Mouse (Mus musculus) layer of hippocampus, adult 2 months (tissue): ENCODE data around the gene Phf21b. TPM values are rescaled to one million over a fixed set of nuclear protein-coding genes. Genes with fewer than 3 reads are reported as not detected.
"Not testable (repeated sequence)": the region's sequence is repeated elsewhere in the genome, so short reads cannot be mapped to it uniquely, and the experiment has no call there.

Experiments used
- DNase-seq, 2 experiments: peaks; one replicate each; pipeline ENCODE4 v3.0.0; 2022; ENCODE audit warnings: low spot score in 2 of 2
- H3K27ac ChIP-seq: fragments of 200-600 bp; 2 replicates; pipeline ENCODE4 v1.8.1; 2022
- H3K4me3 ChIP-seq: fragments of 200-600 bp; 2 replicates; pipeline ENCODE4 v1.8.1; 2022; ENCODE audit warnings: mild to moderate bottlenecking
- CTCF ChIP-seq: fragments of 200-600 bp; conservative IDR thresholded peaks from 2 replicates; pipeline ENCODE4 v1.8.1; 2022; ENCODE audit warnings: antibody characterized with exemption, mild to moderate bottlenecking, moderate library complexity
- long read RNA-seq, 2 experiments: library from polyadenylated mRNA; stranded (forward); transcript quantifications; one replicate each; pipeline ENCODE4 v2.0.0; 2021; ENCODE audit warnings: borderline mapping rate in 2 of 2
- total RNA-seq, 2 experiments: library from RNA; stranded (reverse); gene quantifications; 2 replicates each; pipeline ENCODE4 v1.2.3; 2021

Phf21b gene
- 10 to 100 TPM in 1 of 2 experiments, 1 to 10 TPM in 1; 8.8 to 11.9 TPM for total RNA-seq
- long read RNA-seq, experiment 1, partial matches to known transcripts, result 1 of 7 reads
- long read RNA-seq, experiment 1, other reads (novel, unspliced or antisense), result 6 of 7 reads
- long read RNA-seq, experiment 2, partial matches to known transcripts, result 1 of 10 reads
- long read RNA-seq, experiment 2, other reads (novel, unspliced or antisense), result 8 of 10 reads

- TF ChIP-seq CTCF, result 0 out of 2 replicates have a peak, but pooled peaks have one; percentile 3
- DNase-seq, result peak; percentile 85 to 89
- peak within 1 kb of the TSS; percentile 71 for H3K4me3 ChIP-seq
- H3K27ac ChIP-seq, result peak within 1 kb of the TSS; percentile 97
These were observed at the start of gene Phf21b for GRCm38 (mm10) chr15:84856006-84856995. Gene Phf21b, minus strand, starts transcription at chr15:84856049.

- DNase-seq, result no peak
- Histone ChIP-seq H3K4me3 (no peak overlapping the region), H3K27ac (no peak overlapping the region)
- TF ChIP-seq CTCF, result no peak
These were observed 48.1 kb upstream of the Phf21b start for GRCm38 (mm10) chr15:84903843-84904385.

- Histone ChIP-seq H3K27ac (no peak overlapping the region), H3K4me3 (no peak overlapping the region)
- DNase-seq, result no peak
- no peak for TF ChIP-seq CTCF
These were observed 42.2 kb upstream of the Phf21b start for GRCm38 (mm10) chr15:84898077-84898476.

- no peak for DNase-seq
- no peak overlapping the region for H3K27ac ChIP-seq
- no peak overlapping the region for H3K4me3 ChIP-seq
- TF ChIP-seq CTCF, result no peak
These were observed 40.8 kb upstream of the Phf21b start for GRCm38 (mm10) chr15:84896664-84897063.

GRCm38 (mm10) chr15:84896216-84896615, 40.4 kb upstream of the Phf21b start:
- H3K27ac ChIP-seq, DNase-seq, H3K4me3 ChIP-seq: not testable (repeated sequence)

GRCm38 (mm10) chr15:84891658-84892057, 35.8 kb upstream of the Phf21b start:
- DNase-seq, result peak; percentile 53 to 78
- peak; percentile 96 for TF ChIP-seq CTCF
- Histone ChIP-seq H3K27ac (no peak overlapping the region), H3K4me3 (no peak overlapping the region)

- Histone ChIP-seq H3K4me3 (no peak overlapping the region), H3K27ac (no peak overlapping the region)
- no peak for DNase-seq
- TF ChIP-seq CTCF, result no peak
These were observed 35.4 kb upstream of the Phf21b start for GRCm38 (mm10) chr15:84891246-84891645.

GRCm38 (mm10) chr15:84888066-84888465, 32.2 kb upstream of the Phf21b start:
- H3K27ac ChIP-seq, result no peak overlapping the region
- DNase-seq, result peak; percentile 39 to 53
- no peak overlapping the region for H3K4me3 ChIP-seq
- no peak for TF ChIP-seq CTCF

- H3K4me3 ChIP-seq, result no peak overlapping the region
- no peak for DNase-seq
- no peak overlapping the region for H3K27ac ChIP-seq
- TF ChIP-seq CTCF, result peak; percentile 11; the same call in 1 of the 2 replicates
These were observed 21.4 kb upstream of the Phf21b start for GRCm38 (mm10) chr15:84877029-84877815.

- no peak for DNase-seq
- no peak overlapping the region for H3K27ac ChIP-seq
- no peak for TF ChIP-seq CTCF
These were observed 18.0 kb upstream of the Phf21b start for GRCm38 (mm10) chr15:84873867-84874266.

GRCm38 (mm10) chr15:84873079-84873478, 17.2 kb upstream of the Phf21b start:
- DNase-seq, result no peak
- Histone ChIP-seq H3K4me3 (no peak overlapping the region), H3K27ac (no peak overlapping the region)
- TF ChIP-seq CTCF, result no peak

More at GRCm38 (mm10) chr15:84873867-84874266, 18.0 kb upstream of the Phf21b start:
- no peak overlapping the region for H3K4me3 ChIP-seq

- H3K4me3 ChIP-seq, result no peak overlapping the region
- no peak overlapping the region for H3K27ac ChIP-seq
- TF ChIP-seq CTCF, result no peak
- no peak for DNase-seq
These were observed 16.0 kb upstream of the Phf21b start for GRCm38 (mm10) chr15:84871802-84872201.
